Mouse (Mus musculus) midbrain, embryonic 16.5 days (tissue): ENCODE measurements around the gene Hinfp. TPM values are rescaled to one million over a fixed set of nuclear protein-coding genes. Genes with fewer than 3 reads are reported as not detected.

ENCODE experiments used
- ATAC-seq: fragments of 200-750 bp; cut with Nextera tagmentation; 2 replicates; pipeline ENCODE4 v1.8.0; 2017; ENCODE audit warnings: moderate TSS enrichment
- H3K27ac ChIP-seq: fragments of 300-500 bp; sonication (generic); 2 replicates; pipeline ENCODE4 v1.5.1; 2014; ENCODE audit warnings: mild to moderate bottlenecking, low read length, mixed read lengths
- H3K27me3 ChIP-seq: fragments of 300-500 bp; sonication (generic); 2 replicates; pipeline ENCODE4 v1.6.1; 2014; ENCODE audit warnings: low read depth, low read length, mixed read lengths; ENCODE audit not compliant: control insufficient read depth, insufficient read depth
- H3K36me3 ChIP-seq: fragments of 300-500 bp; sonication (generic); 2 replicates; pipeline ENCODE4 v1.6.1; 2014; ENCODE audit warnings: mild to moderate bottlenecking, low read length, moderate library complexity, mixed read lengths; ENCODE audit not compliant: control insufficient read depth, insufficient read depth
- H3K4me1 ChIP-seq: fragments of 300-500 bp; sonication (generic); 2 replicates; pipeline ENCODE4 v1.6.1; 2014; ENCODE audit warnings: mild to moderate bottlenecking, low read length, mixed read lengths; ENCODE audit not compliant: control insufficient read depth, insufficient read depth
- H3K4me2 ChIP-seq: fragments of 300-500 bp; sonication (generic); 2 replicates; pipeline ENCODE4 v1.6.1; 2014; ENCODE audit warnings: mild to moderate bottlenecking, low read length, mixed read lengths
- H3K4me3 ChIP-seq: fragments of 300-500 bp; sonication (generic); 2 replicates; pipeline ENCODE4 v1.5.1; 2014; ENCODE audit warnings: low read depth, mild to moderate bottlenecking, low read length, moderate library complexity, mixed read lengths
- H3K9ac ChIP-seq: fragments of 300-500 bp; sonication (generic); 2 replicates; pipeline ENCODE4 v1.6.1; 2014; ENCODE audit warnings: low read depth, low read length, mixed read lengths
- H3K9me3 ChIP-seq: fragments of 300-500 bp; sonication (generic); replicated peaks from 2 replicates; pipeline ENCODE4 v1.6.1; 2014; ENCODE audit warnings: mild to moderate bottlenecking, low read length, mixed read lengths; ENCODE audit not compliant: control insufficient read depth, poor library complexity, severe bottlenecking
- WGBS: fragments of 180-500 bp; shearing (Covaris S2); extraction: QIAGEN DNeasy Blood & Tissue Kit; methylation state at CpG from one replicate; pipeline ENCODE4 v1.1.7; 2014; 5-methylcytosine and 5-hydroxymethylcytosine counted together
- polyA plus RNA-seq: library from polyadenylated mRNA; unstranded; fragments of >200 nt; fragmentation: Nextera tagmentation; extraction: Ambion mirVana; gene quantifications from 2 replicates; pipeline ENCODE4 v1.2.1, GENCODE M21; 2015

Hinfp gene
- polyA plus RNA-seq = 28.7 and 30.0 TPM in 2 replicates

DNA sequence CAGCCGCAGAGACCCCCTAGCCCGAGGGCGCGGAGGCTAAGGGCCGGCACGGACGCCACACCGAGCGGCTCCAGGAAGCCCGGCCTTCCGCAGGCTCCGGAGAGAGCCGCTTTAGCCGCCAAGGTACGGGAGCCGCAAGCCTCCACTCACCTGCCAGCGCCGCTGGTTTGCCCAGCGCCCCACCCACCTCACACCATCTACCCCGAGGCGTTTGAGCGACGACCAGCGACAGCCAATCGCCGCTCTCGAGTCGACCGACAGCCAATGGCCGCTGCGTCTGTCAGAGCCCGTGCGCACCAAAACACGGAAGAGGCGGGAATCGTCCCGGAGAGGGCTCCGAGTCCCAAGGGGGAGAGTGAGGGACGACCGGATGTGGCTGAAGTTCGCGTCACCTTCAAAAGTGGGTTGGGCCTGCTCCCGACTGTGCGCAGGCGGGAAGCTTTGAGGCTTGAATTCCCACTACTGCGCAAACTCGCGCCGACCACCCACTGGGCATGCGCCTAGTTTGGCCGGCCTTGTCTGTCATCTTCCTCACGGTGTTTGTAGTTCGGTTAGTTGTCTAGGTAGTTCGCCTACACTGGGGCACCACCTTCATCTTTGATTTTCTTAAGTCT is at the start of gene Hinfp:
TSS of gene Hinfp (minus strand) at position 206 of the 614 bp plus-strand sequence.
- ATAC-seq = peak; percentile 98
- WGBS = under 1% methylated on average over 50 of the region's 54 CpGs
- Histone ChIP-seq H3K9me3 (no peaks in the 10 kb centered on the region), H3K9ac (peak within 1 kb of the TSS; percentile 95), H3K27ac (peak within 1 kb of the TSS; percentile 86), H3K4me1 (peaks cover 13% of the 10 kb centered on the region), H3K4me2 (peak within 1 kb of the TSS; percentile 66), H3K36me3 (peaks cover 8% of the 10 kb centered on the region; the same call in 1 of the 2 replicates), H3K27me3 (no peaks in the 10 kb centered on the region), H3K4me3 (peak within 1 kb of the TSS; percentile 91)

DNA sequence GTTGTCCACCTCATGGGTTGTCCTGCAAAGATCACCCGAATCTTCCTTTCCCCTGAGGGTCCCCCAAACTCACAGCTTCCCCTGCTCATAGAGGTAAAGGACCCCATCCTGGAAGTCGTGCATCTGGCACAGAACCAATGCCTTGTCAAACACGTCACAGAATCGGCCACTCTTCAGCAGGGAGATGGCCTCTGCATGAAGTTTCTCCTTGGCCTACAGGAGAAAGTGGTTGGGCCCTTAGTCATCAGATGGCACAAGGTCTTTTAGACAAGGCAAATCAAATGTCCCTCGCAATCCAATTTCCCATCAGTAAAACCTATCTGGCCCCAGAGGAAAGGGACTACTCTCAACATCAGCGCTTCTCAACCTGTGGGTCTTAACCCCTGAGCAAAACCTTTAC is 47.7 kb upstream of the Hinfp start:
- H3K36me3 ChIP-seq = peaks cover 68% of the 10 kb centered on the region
- WGBS = 97% methylated on average over 6 of the region's 6 CpGs
- H3K27ac ChIP-seq = no peak overlapping the region
- H3K27me3 ChIP-seq = no peaks in the 10 kb centered on the region
- no peaks in the 10 kb centered on the region for H3K4me1 ChIP-seq
- H3K4me3 ChIP-seq = no peak overlapping the region
- no peak overlapping the region for H3K4me2 ChIP-seq
- H3K9ac ChIP-seq = no peak overlapping the region
- ATAC-seq = no peak
- no peaks in the 10 kb centered on the region for H3K9me3 ChIP-seq

DNA sequence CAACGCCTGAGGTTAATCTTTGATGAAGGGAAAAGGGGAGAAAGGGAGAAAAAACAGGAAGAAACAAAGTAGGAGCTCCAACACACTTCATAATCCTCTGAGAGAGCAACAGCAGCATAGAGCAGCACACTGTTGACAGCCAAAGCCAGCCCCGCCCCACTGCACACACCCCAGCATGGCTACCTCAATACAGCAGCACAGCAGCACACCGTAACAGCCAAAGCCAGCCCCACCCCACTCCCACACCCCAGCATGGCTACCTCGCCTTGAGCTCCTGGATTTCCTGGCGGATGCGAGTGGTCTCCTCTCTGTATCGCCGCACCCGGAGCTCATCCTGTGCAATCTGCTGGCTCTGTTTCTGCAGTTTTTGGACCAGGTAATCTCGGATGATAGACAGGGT is 46.9 kb upstream of the Hinfp start:
- no peak overlapping the region for H3K9ac ChIP-seq
- H3K27ac ChIP-seq = no peak overlapping the region
- ATAC-seq = no peak

DNA sequence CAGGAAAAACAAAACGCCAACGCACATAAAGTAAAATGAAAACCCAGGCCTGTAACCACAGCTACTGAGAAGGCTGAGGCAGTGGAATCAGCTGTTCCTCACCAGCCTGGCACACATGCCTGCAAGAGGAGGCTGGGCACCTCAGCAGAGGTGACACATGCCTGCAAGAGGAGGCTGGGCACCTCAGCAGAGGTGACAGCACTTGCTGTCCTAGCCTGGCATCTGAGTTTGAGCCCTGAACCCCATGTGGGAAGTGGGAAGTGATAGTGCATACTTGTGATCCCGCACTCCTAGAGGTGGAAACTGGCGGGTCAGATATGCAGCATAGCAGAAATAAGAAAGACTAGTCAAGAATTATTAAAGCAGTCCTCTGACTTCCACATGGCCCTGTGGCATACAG is 45.9 kb upstream of the Hinfp start:
- peaks cover 70% of the 10 kb centered on the region for H3K36me3 ChIP-seq
- H3K27me3 ChIP-seq = no peaks in the 10 kb centered on the region
- H3K4me1 ChIP-seq = no peaks in the 10 kb centered on the region
- H3K9me3 ChIP-seq = no peaks in the 10 kb centered on the region
- no peak overlapping the region for H3K9ac ChIP-seq
- H3K4me3 ChIP-seq = no peak overlapping the region
- no peak overlapping the region for H3K4me2 ChIP-seq
- no peak overlapping the region for H3K27ac ChIP-seq
- no peak for ATAC-seq
- WGBS = 99% methylated on average over 4 of the region's 4 CpGs

More for the DNA sequence above, 46.9 kb upstream of the Hinfp start:
- Histone ChIP-seq H3K4me2 (no peak overlapping the region), H3K36me3 (peaks cover 74% of the 10 kb centered on the region), H3K4me1 (no peaks in the 10 kb centered on the region), H3K9me3 (no peaks in the 10 kb centered on the region), H3K27me3 (no peaks in the 10 kb centered on the region), H3K4me3 (no peak overlapping the region)
- WGBS = 91% methylated on average over 10 of the region's 10 CpGs

DNA sequence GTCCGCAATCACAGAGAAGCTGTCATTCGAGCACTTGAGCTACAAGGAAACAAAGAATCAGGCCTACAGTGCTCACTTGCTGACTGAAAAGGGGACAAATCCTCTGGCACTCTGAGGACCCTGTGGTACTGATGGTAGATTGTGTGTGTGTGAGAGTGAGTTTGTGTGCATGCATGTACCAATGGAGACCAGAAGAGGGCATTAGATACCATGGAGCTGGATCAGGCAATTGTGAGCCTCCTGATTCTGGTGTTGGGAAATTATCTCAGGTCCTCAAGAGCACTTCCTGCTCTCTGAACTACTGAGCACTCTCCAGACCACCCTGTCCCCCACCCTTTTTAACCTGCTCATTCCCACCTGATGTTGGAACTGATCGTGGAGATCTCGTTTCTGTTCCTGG is 43.1 kb upstream of the Hinfp start:
- Histone ChIP-seq H3K36me3 (peaks cover 45% of the 10 kb centered on the region), H3K4me3 (no peak overlapping the region), H3K27ac (no peak overlapping the region), H3K9me3 (no peaks in the 10 kb centered on the region), H3K4me2 (no peak overlapping the region), H3K9ac (no peak overlapping the region), H3K4me1 (no peaks in the 10 kb centered on the region), H3K27me3 (no peaks in the 10 kb centered on the region)
- ATAC-seq = no peak
- 98% methylated on average over 4 of the region's 4 CpGs for WGBS

DNA sequence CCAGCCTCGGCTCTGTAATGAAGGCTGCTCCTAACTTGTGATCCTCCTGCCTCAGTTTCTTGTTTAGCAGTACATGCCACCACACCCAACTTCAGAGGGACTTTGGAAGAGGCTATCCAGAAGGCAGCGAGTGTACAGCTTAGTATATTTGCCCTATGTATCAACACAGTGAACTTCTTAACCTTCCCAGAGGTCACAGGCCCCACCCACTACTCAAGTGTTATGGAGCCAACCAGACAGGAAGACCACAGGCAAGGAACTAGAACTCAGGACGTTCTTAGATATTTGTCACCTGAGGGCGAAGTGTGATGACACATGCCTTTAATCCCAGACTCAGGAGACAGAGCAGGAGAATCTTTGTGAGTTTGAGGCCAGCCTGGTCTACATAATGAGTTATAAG is 42.1 kb upstream of the Hinfp start:
- WGBS = 93% methylated on average over 4 of the region's 4 CpGs
- H3K4me3 ChIP-seq = no peak overlapping the region
- peaks cover 6% of the 10 kb centered on the region for H3K4me1 ChIP-seq
- no peak for ATAC-seq
- H3K9ac ChIP-seq = no peak overlapping the region
- H3K27ac ChIP-seq = no peak overlapping the region
- H3K36me3 ChIP-seq = peaks cover 36% of the 10 kb centered on the region
- H3K4me2 ChIP-seq = no peak overlapping the region
- no peaks in the 10 kb centered on the region for H3K27me3 ChIP-seq
- no peaks in the 10 kb centered on the region for H3K9me3 ChIP-seq

DNA sequence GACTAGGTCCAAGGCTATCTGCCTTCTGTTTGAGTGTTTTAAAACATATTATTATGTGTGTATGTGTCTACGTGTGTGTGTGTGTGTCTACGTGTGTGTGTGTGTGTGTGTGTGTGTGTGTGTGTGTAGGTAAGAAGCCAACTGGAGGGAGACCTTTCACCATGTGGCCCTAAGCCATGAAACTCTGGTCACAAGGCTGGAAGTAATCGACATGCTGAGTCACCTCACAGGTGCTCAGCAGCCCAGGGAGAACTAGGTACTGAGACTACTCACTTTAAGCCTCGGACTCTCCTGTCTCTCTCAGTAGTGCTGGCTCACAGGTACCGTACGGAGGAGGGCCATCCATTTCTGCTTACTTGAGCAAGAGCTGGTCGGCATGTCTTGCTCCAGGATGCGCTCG is 41.7 kb upstream of the Hinfp start:
- H3K9ac ChIP-seq = no peak overlapping the region
- no peak for ATAC-seq
- H3K4me1 ChIP-seq = peaks cover 6% of the 10 kb centered on the region
- H3K27me3 ChIP-seq = no peaks in the 10 kb centered on the region
- H3K36me3 ChIP-seq = peaks cover 32% of the 10 kb centered on the region
- no peaks in the 10 kb centered on the region for H3K9me3 ChIP-seq
- H3K4me2 ChIP-seq = no peak overlapping the region
- H3K27ac ChIP-seq = no peak overlapping the region
- 93% methylated on average over 9 of the region's 9 CpGs for WGBS
- no peak overlapping the region for H3K4me3 ChIP-seq

DNA sequence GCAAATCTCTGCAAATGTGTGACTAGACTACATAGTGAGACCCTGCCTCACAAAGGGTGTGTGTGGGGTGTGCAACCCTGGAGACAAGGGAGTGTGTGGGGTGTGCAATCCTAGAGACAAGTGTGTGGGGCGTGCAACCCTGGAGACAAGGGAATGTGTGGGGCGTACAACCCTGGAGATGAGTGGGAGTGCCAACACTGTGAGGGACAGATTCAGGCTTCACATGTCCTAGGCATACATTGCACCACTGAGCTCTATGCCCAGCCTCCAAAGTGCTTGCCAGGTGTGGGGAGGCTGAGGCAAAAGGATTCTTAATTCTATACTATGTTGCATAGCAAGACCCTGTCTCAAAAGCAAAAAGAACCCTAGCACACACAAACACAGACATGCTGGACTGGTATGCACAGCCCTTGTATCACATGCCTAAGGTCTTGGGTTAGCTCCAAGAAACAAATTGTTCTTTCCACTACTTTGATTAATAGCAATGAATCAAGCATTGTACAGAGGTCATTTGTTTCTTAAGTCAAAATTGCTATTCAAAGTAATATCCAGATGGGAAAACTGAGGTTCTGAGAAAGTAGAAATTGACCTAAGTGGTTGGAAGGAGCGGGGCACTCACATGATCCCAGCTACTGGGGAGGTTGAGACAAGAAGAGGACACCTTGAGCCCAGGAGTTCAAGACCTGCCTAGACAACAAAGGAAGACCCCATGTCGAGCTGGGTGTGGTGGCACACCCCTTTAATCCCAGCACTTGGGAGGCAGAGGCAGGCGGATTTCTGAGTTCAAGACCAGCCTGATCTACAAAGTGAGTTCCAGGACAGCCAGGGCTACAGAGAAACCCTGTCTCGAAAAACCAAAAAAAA is 40.3 kb upstream of the Hinfp start:
- no peak overlapping the region for H3K9ac ChIP-seq
- H3K27me3 ChIP-seq = no peaks in the 10 kb centered on the region
- H3K4me2 ChIP-seq = no peak overlapping the region
- H3K27ac ChIP-seq = no peak overlapping the region
- peaks cover 6% of the 10 kb centered on the region for H3K4me1 ChIP-seq
- H3K4me3 ChIP-seq = no peak overlapping the region
- H3K9me3 ChIP-seq = no peaks in the 10 kb centered on the region
- 91% methylated on average over 6 of the region's 6 CpGs for WGBS
- H3K36me3 ChIP-seq = peaks cover 25% of the 10 kb centered on the region
- no peak for ATAC-seq

DNA sequence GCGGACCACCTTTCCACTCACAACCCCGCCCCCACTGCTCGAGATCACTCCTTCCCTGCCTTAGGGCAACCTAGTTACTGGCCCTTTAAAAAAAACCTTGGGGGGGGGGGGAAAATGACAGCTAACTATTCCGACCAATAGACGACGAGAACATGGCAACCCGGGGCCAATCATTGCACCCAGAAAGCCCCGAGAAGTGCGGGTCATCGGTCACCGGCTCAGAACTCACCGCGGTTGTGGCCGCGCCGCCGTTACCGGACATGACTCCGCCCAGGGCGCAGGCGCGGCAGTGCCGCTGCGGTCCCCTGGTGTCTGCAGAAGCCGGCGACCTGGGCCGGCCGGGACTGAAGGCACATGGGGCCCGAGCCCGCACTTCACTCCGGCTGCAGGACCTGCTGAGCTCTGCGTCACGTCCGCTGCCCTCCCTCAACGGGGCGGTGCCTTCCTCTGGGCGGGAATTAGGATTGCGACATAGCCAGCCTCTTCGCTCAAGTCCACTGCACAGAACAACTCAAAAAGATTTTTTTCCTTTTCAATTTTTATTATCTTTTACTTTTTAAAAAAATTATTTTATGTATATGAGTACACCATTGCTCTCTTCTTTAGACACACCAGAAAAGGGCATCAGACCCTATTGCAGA is 38.4 kb upstream of the Hinfp start, which contains the start of gene Hmbs:
TSS of gene Hmbs (minus strand) at position 448 of the 641 bp plus-strand sequence.
- peak within 1 kb of the TSS; percentile 57 for H3K4me3 ChIP-seq
- under 1% methylated on average over 39 of the region's 39 CpGs for WGBS
- H3K27ac ChIP-seq = peak within 1 kb of the TSS; percentile 94
- H3K27me3 ChIP-seq = no peaks in the 10 kb centered on the region
- H3K4me2 ChIP-seq = peak within 1 kb of the TSS; percentile 79
- ATAC-seq = peak; percentile 97
- peak within 1 kb of the TSS; percentile 76 for H3K9ac ChIP-seq
- H3K36me3 ChIP-seq = peaks cover 16% of the 10 kb centered on the region
- H3K9me3 ChIP-seq = no peaks in the 10 kb centered on the region
- peaks cover 6% of the 10 kb centered on the region for H3K4me1 ChIP-seq
